Mouse (Mus musculus): ENCODE results near the gene Psg18.
"Not testable (repeated sequence)": the region's sequence is repeated elsewhere in the genome, so short reads cannot be mapped to it uniquely, and the experiment has no call there.

The Psg18 gene

GRCm38 (mm10) chr7:18354909-18355308, at the start of gene Psg18:
TSS of gene Psg18 (minus strand) at chr7:18355009.
- DNase-seq (ENCODE audit: low read depth, low spot score) = not testable (repeated sequence)

- no peak for DNase-seq (ENCODE audit: low read depth, low spot score)
Observed at GRCm38 (mm10) chr7:18403407-18403806, 48.6 kb upstream of the Psg18 start.

GRCm38 (mm10) chr7:18402527-18403237, 47.9 kb upstream of the Psg18 start:
- DNase-seq (ENCODE audit: low read depth, low spot score) = no peak

- DNase-seq (ENCODE audit: low read depth, low spot score) = not testable (repeated sequence)
Observed at GRCm38 (mm10) chr7:18391483-18391882, 36.7 kb upstream of the Psg18 start.

GRCm38 (mm10) chr7:18378295-18378694, 23.5 kb upstream of the Psg18 start:
- no peak for DNase-seq (ENCODE audit: low read depth, low spot score)

- not testable (repeated sequence) for DNase-seq (ENCODE audit: low read depth, low spot score)
Observed at GRCm38 (mm10) chr7:18335411-18335810, 19.4 kb downstream of the Psg18 start.

All from WW6 (cell line).